Mouse (Mus musculus): ENCODE results near the gene Ripor3.
A peak's percentile ranks its signal among the peaks of the same experiment; 100 is the strongest.

The Ripor3 gene

DNA sequence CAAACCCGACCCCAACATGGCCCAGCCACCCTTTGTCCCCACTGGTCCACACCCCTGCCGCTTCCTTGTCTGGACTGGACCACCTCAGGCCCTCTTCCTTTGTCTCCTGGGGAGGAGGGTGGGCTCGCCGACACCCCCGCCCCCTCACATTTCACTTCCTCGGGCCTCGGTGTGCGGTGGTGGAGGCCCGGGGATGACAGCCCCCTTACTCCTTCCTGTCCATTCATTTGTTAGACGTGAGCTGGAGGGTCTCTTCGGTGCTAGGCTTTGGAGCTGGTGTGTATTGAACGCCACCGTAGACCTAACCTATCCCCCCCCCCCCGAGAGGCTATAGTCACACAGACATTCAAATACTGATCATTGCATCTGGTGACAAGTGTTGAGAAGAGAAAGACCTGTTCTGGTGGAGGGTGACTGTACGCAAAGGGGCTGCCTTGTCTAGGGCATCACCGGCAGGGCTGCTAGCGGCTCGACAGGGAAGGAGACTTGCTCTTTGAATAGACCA, 77.6 kb downstream of the Ripor3 start:
- DNase-seq (ENCODE audit: low read depth, low spot score), result peak; percentile 15

DNA sequence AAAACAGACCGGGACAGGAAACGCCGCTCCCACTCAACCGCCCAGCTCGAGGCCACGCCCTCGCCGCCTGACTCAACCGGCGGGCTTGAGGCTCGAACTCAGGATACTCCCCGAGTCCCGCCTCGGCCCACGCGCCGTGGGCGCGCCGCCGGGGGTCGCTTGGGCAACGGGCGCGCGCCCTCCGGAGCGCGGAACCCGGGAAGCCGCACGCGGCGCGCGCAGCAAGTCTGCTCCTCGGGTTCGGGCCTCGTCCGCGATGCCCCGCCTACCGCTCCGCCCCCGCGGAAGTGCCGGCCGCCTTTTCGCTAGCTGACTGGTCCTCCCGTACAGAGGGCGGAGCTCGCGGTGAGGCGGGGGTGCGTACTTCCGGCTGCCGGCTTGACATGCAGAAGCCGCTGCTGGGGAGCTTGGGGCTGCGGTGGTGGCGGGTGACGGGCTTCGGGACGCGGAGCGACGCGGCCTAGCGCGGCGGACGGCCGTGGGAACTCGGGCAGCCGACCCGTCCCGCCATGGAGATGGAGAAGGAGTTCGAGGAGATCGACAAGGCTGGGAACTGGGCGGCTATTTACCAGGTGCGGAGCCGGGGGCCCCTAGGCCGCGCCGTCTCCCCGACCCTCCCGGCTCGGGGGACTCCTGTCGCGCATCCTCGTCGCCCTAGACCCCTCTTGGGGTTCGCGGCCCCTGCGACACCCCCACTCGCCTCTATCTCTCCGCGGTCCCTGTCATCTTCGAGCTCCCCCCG, 78.3 kb downstream of the Ripor3 start, which contains the start of gene Ptpn1:
Gene Ptpn1 (plus strand): TSS at position 73 of the 742 bp plus-strand sequence.
- DNase-seq (ENCODE audit: low read depth, low spot score), result peak; percentile 98

DNA sequence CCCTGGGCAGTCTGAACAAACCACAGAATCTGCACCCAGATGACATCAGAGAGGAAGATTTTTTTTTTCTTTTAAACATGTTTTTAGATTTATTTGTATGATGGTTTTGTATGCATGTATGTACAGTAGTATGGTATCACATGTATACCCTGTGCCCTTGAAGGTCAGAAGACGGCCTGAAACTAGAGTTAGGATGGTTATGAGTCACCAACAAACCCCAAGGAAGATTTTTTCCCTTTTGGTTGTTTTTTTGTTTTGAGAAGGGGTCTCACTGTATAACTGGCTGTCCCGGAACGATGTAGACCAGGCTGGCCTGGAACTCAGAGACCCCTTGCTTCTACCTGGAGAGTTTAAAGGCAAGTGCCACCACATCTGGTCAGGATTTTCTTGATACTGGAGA, 79.4 kb downstream of the Ripor3 start:
- DNase-seq (ENCODE audit: low read depth, low spot score), result no peak
